8 mouse cellular contexts compared by ENCODE assay signal in genomic region chr1:72824707-72825101, GRCm38 (mm10). TPM values are rescaled to one million over a fixed set of nuclear protein-coding genes. Genes with fewer than 3 reads are reported as not detected.
A peak's percentile ranks its signal among the peaks of the same experiment; 100 is the strongest.
DNase-seq lines count a peak whose midpoint lies in the region; ATAC-seq and TF ChIP-seq lines count a peak whose summit lies in the region.

No protein-coding gene starts in this region.

- TF ChIP-seq POLR2A in lung, adult 2 months (IDR thresholded peaks at IDR 0.05; ENCODE audit: borderline replicate concordance, extremely low read depth, low read depth, low read length), result no peak

- H3K4me3 ChIP-seq in lung, adult 2 months (replicated peaks; ENCODE audit: extremely low read depth, low read depth, low read length), result peak overlapping the region; percentile 20
- H3K4me3 ChIP-seq in forebrain, postnatal 0 days (ENCODE audit: low read depth, low read length), result peak overlapping the region; percentile 66
- peak overlapping the region; percentile 49 for H3K4me3 ChIP-seq in liver, embryonic 12.5 days

- peak; percentile 78 for ATAC-seq in forebrain, postnatal 0 days
- ATAC-seq in liver, embryonic 12.5 days, result no peak

- no peaks in the 10 kb centered on the region for H3K27me3 ChIP-seq in forebrain, postnatal 0 days (ENCODE audit: insufficient read depth, low read length)
- peaks cover 77% of the 10 kb centered on the region for H3K27me3 ChIP-seq in liver, embryonic 12.5 days (replicated peaks)

- H3K4me2 ChIP-seq in forebrain, postnatal 0 days (ENCODE audit: low read depth), result peak overlapping the region; percentile 89
- H3K4me2 ChIP-seq in liver, embryonic 12.5 days, result peak overlapping the region; percentile 72

- H3K9ac ChIP-seq in forebrain, postnatal 0 days, result peak overlapping the region; percentile 78
- no peak overlapping the region for H3K9ac ChIP-seq in liver, embryonic 12.5 days

- DNase-seq in adrenal gland, adult (ENCODE audit: inconsistent age in 2 of 2, low spot score in 1 of 2), result peak; percentile 21 to 64
- no peak for DNase-seq in adrenal gland, postnatal 14 days
- peak; percentile 3 for DNase-seq in lung, adult 2 months
- no peak for DNase-seq in lung, postnatal 10 days
- DNase-seq in forebrain, postnatal 0 days, result no peak
- peak; percentile 21 for DNase-seq in testis, postnatal 14 days (ENCODE audit: low spot score)
- no peak for DNase-seq in thymus, adult 18-20 months

- peak overlapping the region; percentile 86 for H3K27ac ChIP-seq in forebrain, postnatal 0 days (ENCODE audit: low read depth, low read length)
- no peak overlapping the region for H3K27ac ChIP-seq in liver, embryonic 12.5 days

- no peaks in the 10 kb centered on the region for H3K36me3 ChIP-seq in forebrain, postnatal 0 days (ENCODE audit: insufficient read depth)
- H3K36me3 ChIP-seq in liver, embryonic 12.5 days, result no peaks in the 10 kb centered on the region

- WGBS in lung, adult 2 months, result under 1% methylated on average over 37 of the region's 37 CpGs
- WGBS in forebrain, postnatal 0 days, result under 1% methylated on average over 37 of the region's 37 CpGs
- WGBS in liver, embryonic 12.5 days (ENCODE audit: insufficient replicate concordance), result under 1% methylated on average over 37 of the region's 37 CpGs

- no peaks in the 10 kb centered on the region for H3K9me3 ChIP-seq in forebrain, postnatal 0 days (ENCODE audit: low read length)
- no peaks in the 10 kb centered on the region for H3K9me3 ChIP-seq in liver, embryonic 12.5 days (replicated peaks)

- no peaks in the 10 kb centered on the region for H3K4me1 ChIP-seq in lung, adult 2 months (ENCODE audit: control insufficient read depth, insufficient read depth, low read length)
- H3K4me1 ChIP-seq in forebrain, postnatal 0 days (ENCODE audit: insufficient read depth), result 0 out of 2 replicates have a peak, but pooled peaks cover 5% of the 10 kb centered on the region
- H3K4me1 ChIP-seq in liver, embryonic 12.5 days, result no peaks in the 10 kb centered on the region

- TF ChIP-seq CTCF in lung, adult 2 months (IDR thresholded peaks at IDR 0.05; ENCODE audit: insufficient read depth, low read length), result no peak
- TF ChIP-seq CTCF in forebrain, postnatal 0 days (IDR thresholded peaks at IDR 0.05; ENCODE audit: low read depth), result no peak

RNA-seq across cellular contexts. Expression of gene Igfbp2, which starts 0.4 kb away (rescaled TPM):
- 9.1 and 58.4 TPM in 2 replicates for total RNA-seq in adrenal gland, postnatal 14 days (2021)
- 308 and 450 TPM in 2 replicates for polyA plus RNA-seq in lung, adult 2 months (2012; rRNA removed)
- 311 and 330 TPM in 2 replicates for total RNA-seq in forebrain, postnatal 0 days (2014; rRNA removed)
- 341 and 409 TPM in 2 replicates for polyA plus RNA-seq in forebrain, postnatal 0 days (2015; fragmentation: Nextera tagmentation; extraction: Ambion mirVana)
- polyA plus RNA-seq in liver, embryonic 12.5 days (2016; fragmentation: Nextera tagmentation; extraction: Ambion mirVana), result 12.4 and 14.3 TPM in 2 replicates

RNA-seq across cellular contexts. Expression of gene Igfbp5, which starts 50.0 kb away (rescaled TPM):
- 68.1 and 74.3 TPM in 2 replicates for total RNA-seq in adrenal gland, postnatal 14 days (2021)
- polyA plus RNA-seq in lung, adult 2 months (2012; rRNA removed), result 91.2 and 118 TPM in 2 replicates
- 68.2 and 104 TPM in 2 replicates for total RNA-seq in forebrain, postnatal 0 days (2014; rRNA removed)
- polyA plus RNA-seq in forebrain, postnatal 0 days (2015; fragmentation: Nextera tagmentation; extraction: Ambion mirVana), result 26.1 and 36.2 TPM in 2 replicates
- polyA plus RNA-seq in liver, embryonic 12.5 days (2016; fragmentation: Nextera tagmentation; extraction: Ambion mirVana), result 7.6 and 10.9 TPM in 2 replicates

Comparison
In these comparisons a context has a peak if more than half of its experiments do, and no peak if none do; other contexts are left out.
1. DNase-seq: peak in adrenal gland, adult (2 of 2), lung, adult 2 months (single experiment) and testis, postnatal 14 days (single experiment); none in adrenal gland, postnatal 14 days (single experiment), lung, postnatal 10 days (single experiment), forebrain, postnatal 0 days (single experiment) and thymus, adult 18-20 months (0 of 2).
2. RNA of gene Igfbp2, which starts 0.4 kb away (polyA plus RNA-seq): 341 to 409 TPM in forebrain, postnatal 0 days and 308 to 450 TPM in lung, adult 2 months; 12.4 to 14.3 TPM in liver, embryonic 12.5 days; every median in the first group is over 10 times any median in the second.
3. Peak in every context shown above with its lines, with median percentiles within 50 percentile points of each other: H3K4me3 ChIP-seq.